ENCODE assay signal across 8 mouse cellular contexts in the genomic region with DNA sequence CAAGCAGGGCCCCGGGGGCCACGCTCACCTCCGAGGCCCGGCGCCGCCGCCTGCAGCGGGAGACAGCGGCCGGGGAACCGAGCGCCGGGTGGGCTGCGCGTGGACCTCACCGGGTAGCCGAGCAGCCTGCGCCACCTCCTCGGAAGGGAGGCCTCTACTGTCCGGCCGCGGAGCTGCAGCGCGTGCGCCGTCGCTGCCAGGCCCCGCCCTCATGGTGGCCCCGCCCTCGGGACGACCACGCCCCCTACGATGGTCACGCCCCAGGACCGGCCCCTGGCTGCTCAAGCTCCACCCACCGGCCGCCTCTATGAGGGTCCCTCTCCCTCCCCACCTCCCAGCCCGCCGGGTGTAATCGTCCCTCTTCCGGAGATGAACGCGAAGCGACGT. TPM values are rescaled to one million over a fixed set of nuclear protein-coding genes. Genes with fewer than 3 reads are reported as not detected.
A peak's percentile ranks its signal among the peaks of the same experiment; 100 is the strongest.
DNase-seq lines count a peak whose midpoint lies in the region; ATAC-seq lines count a peak whose summit lies in the region.

No protein-coding gene starts in this region.

- WGBS in embryonic facial prominence, embryonic 13.5 days: under 1% methylated on average over 45 of the region's 45 CpGs
- under 1% methylated on average over 41 of the region's 45 CpGs for WGBS in limb, embryonic 10.5 days
- WGBS in midbrain, embryonic 12.5 days: under 1% methylated on average over 37 of the region's 45 CpGs

- peak overlapping the region; percentile 100 for H3K4me2 ChIP-seq in embryonic facial prominence, embryonic 13.5 days
- peak overlapping the region; percentile 89 for H3K4me2 ChIP-seq in midbrain, embryonic 12.5 days (replicated peaks)

- peaks cover 41% of the 10 kb centered on the region for H3K27me3 ChIP-seq in embryonic facial prominence, embryonic 13.5 days
- peaks cover 80% of the 10 kb centered on the region for H3K27me3 ChIP-seq in limb, embryonic 10.5 days (ENCODE audit: low read depth, poor library complexity, severe bottlenecking)
- H3K27me3 ChIP-seq in midbrain, embryonic 12.5 days: peaks cover 34% of the 10 kb centered on the region

- peak overlapping the region; percentile 77 for H3K9ac ChIP-seq in embryonic facial prominence, embryonic 13.5 days
- peak overlapping the region; percentile 75 for H3K9ac ChIP-seq in midbrain, embryonic 12.5 days (replicated peaks)

- no peaks in the 10 kb centered on the region for H3K9me3 ChIP-seq in embryonic facial prominence, embryonic 13.5 days
- H3K9me3 ChIP-seq in limb, embryonic 10.5 days (replicated peaks): no peaks in the 10 kb centered on the region
- no peaks in the 10 kb centered on the region for H3K9me3 ChIP-seq in midbrain, embryonic 12.5 days

- peak; percentile 68 to 78 for DNase-seq in adrenal gland, postnatal 4 days (ENCODE audit: low spot score in 2 of 2)
- peak; percentile 88 to 90 for DNase-seq in heart, adult 18-20 months
- DNase-seq in kidney, adult 18-20 months: peak; percentile 75
- DNase-seq in limb, embryonic 10.5 days (ENCODE audit: low spot score): peak; percentile 89
- peak; percentile 47 for DNase-seq in skeletal muscle tissue, adult 2 months (ENCODE audit: low read depth, low spot score)
- DNase-seq in yolk sac, embryonic 10.5 days (ENCODE audit: low spot score): peak; percentile 80

- peak; percentile 87 for ATAC-seq in embryonic facial prominence, embryonic 13.5 days (ENCODE audit: insufficient number of reproducible peaks, insufficient read depth, low FRiP score, low TSS enrichment, low read depth)
- peak; percentile 93 for ATAC-seq in midbrain, embryonic 12.5 days (ENCODE audit: low FRiP score, low read depth)

- H3K4me3 ChIP-seq in embryonic facial prominence, embryonic 13.5 days: peak overlapping the region; percentile 60
- peak overlapping the region; percentile 71 for H3K4me3 ChIP-seq in limb, embryonic 10.5 days
- peak overlapping the region; percentile 69 for H3K4me3 ChIP-seq in midbrain, embryonic 12.5 days

- no peaks in the 10 kb centered on the region for H3K36me3 ChIP-seq in embryonic facial prominence, embryonic 13.5 days
- H3K36me3 ChIP-seq in limb, embryonic 10.5 days: no peaks in the 10 kb centered on the region
- H3K36me3 ChIP-seq in midbrain, embryonic 12.5 days: no peaks in the 10 kb centered on the region

- no peak overlapping the region for H3K27ac ChIP-seq in embryonic facial prominence, embryonic 13.5 days
- peak overlapping the region; percentile 80 for H3K27ac ChIP-seq in limb, embryonic 10.5 days
- H3K27ac ChIP-seq in midbrain, embryonic 12.5 days (replicated peaks): peak overlapping the region; percentile 56

- H3K4me1 ChIP-seq in embryonic facial prominence, embryonic 13.5 days: 0 out of 2 replicates have a peak, but pooled peaks cover 7% of the 10 kb centered on the region
- peaks cover 12% of the 10 kb centered on the region for H3K4me1 ChIP-seq in limb, embryonic 10.5 days
- H3K4me1 ChIP-seq in midbrain, embryonic 12.5 days: peaks cover 10% of the 10 kb centered on the region

RNA-seq across cellular contexts. Expression of a gene that starts 34.3 kb away (rescaled TPM):
- total RNA-seq in adrenal gland, postnatal 4 days (2021): not detected
- polyA plus RNA-seq in embryonic facial prominence, embryonic 13.5 days (2015; fragmentation: Nextera tagmentation; extraction: Ambion mirVana): not detected in 2 replicates
- total RNA-seq in heart, adult 18-20 months (2021): not detected
- polyA plus RNA-seq in limb, embryonic 10.5 days (2016; fragmentation: Nextera tagmentation; extraction: Ambion mirVana): not detected in 2 replicates
- polyA plus RNA-seq in midbrain, embryonic 12.5 days (2016; fragmentation: Nextera tagmentation; extraction: Ambion mirVana): not detected in 2 replicates
